Mouse (Mus musculus) neural tube, embryonic 13.5 days (tissue): Measurements from ENCODE around the gene B3galt4. TPM values are rescaled to one million over a fixed set of nuclear protein-coding genes. Genes with fewer than 3 reads are reported as not detected.
"Not testable (repeated sequence)": the region's sequence is repeated elsewhere in the genome, so short reads cannot be mapped to it uniquely, and the experiment has no call there.

Experiments
- ATAC-seq: fragments of 200-750 bp; cut with Nextera tagmentation; 2 replicates; pipeline ENCODE4 v1.8.0; 2017; ENCODE audit warnings: low read depth, mild to moderate bottlenecking, moderate TSS enrichment, moderate library complexity
- H3K27ac ChIP-seq: fragments of 300-500 bp; sonication (generic); replicated peaks from 2 replicates; pipeline ENCODE4 v1.5.1; 2015; ENCODE audit warnings: moderate library complexity, mild to moderate bottlenecking, inconsistent platforms
- H3K27me3 ChIP-seq: fragments of 300-500 bp; sonication (generic); 2 replicates; pipeline ENCODE4 v1.6.1; 2015; ENCODE audit warnings: mild to moderate bottlenecking, inconsistent platforms
- H3K36me3 ChIP-seq: fragments of 300-500 bp; sonication (generic); 2 replicates; pipeline ENCODE4 v1.6.1; 2015; ENCODE audit warnings: mild to moderate bottlenecking, inconsistent platforms
- H3K4me1 ChIP-seq: fragments of 300-500 bp; sonication (generic); replicated peaks from 2 replicates; pipeline ENCODE4 v1.6.1; 2015; ENCODE audit warnings: inconsistent platforms
- H3K4me2 ChIP-seq: fragments of 300-500 bp; sonication (generic); 2 replicates; pipeline ENCODE4 v1.6.1; 2015; ENCODE audit warnings: inconsistent platforms, mild to moderate bottlenecking, moderate library complexity
- H3K4me3 ChIP-seq: fragments of 300-500 bp; sonication (generic); 2 replicates; pipeline ENCODE4 v1.5.1; 2015; ENCODE audit warnings: mild to moderate bottlenecking, inconsistent platforms
- H3K9ac ChIP-seq: fragments of 300-500 bp; sonication (generic); 2 replicates; pipeline ENCODE4 v1.6.1; 2015; ENCODE audit warnings: moderate library complexity, mild to moderate bottlenecking, inconsistent platforms
- H3K9me3 ChIP-seq: fragments of 300-500 bp; sonication (generic); 2 replicates; pipeline ENCODE4 v1.6.1; 2016; ENCODE audit warnings: inconsistent platforms
- WGBS: fragments of 180-500 bp; shearing (Covaris S2); methylation state at CpG from one replicate; pipeline ENCODE4 v1.1.7; 2015; 5-methylcytosine and 5-hydroxymethylcytosine counted together
- polyA plus RNA-seq: library from polyadenylated mRNA; unstranded; fragments of >200 nt; fragmentation: Nextera tagmentation; extraction: Ambion mirVana; gene quantifications from 2 replicates; pipeline ENCODE4 v1.2.1, GENCODE M21; 2015

Gene B3galt4
- polyA plus RNA-seq, result 10.8 and 11.7 TPM in 2 replicates

DNA sequence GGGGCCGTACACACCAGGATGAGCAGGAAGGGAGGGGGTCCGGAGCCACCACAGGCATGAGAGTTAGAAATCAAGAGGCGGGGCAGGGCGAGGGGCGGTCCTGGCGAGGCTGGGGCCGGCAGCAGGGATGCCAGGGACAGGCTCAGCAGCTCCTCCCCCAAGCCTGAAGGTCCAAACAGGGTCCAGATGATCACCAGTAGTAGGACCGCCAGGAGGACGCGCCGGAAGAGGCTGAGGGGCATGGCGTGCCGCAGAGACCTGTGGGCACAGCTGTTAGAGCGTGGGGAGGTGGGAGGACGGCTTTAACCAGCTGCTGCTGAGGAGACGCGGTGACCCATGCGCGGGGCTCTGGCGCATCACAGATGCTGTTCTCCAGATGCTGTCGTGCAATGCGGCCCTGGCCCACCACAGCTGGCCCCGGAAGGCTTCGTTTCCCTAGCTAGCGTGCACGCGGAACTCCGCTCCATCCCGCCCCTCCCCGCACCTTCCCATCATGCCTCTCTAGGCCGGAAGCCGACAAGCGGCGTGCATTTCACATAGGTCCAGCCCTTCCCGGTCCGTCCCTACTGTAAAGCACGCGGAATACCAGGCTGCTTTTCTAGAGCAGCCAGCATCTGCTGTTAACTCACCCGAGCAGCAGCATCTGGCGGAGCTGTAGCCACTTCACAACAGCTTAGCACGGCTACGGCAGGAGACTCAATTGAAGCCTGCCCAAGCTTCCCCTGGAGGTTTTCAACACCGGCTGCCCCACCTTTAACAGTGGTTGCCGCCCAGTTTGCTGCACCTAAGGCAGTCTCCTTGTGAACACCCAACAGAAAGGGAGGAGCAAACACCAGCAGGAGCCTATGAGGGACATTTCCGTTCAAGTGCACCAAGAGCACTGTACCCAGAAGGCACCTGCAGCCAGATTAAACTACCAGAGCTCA, at the start of gene B3galt4:
B3galt4 (minus strand) TSS at position 468 of the 926 bp plus-strand sequence.
- Histone ChIP-seq H3K4me1 (peaks cover 69% of the 10 kb centered on the region), H3K27me3 (no peaks in the 10 kb centered on the region), H3K4me3 (peak within 1 kb of the TSS; percentile 54), H3K9me3 (no peaks in the 10 kb centered on the region), H3K36me3 (peaks cover 68% of the 10 kb centered on the region), H3K4me2 (peak within 1 kb of the TSS; percentile 93), H3K27ac (peak within 1 kb of the TSS; percentile 94), H3K9ac (peak within 1 kb of the TSS; percentile 76)
- peak; percentile 73 for ATAC-seq
- 1% methylated on average over 45 of the region's 45 CpGs for WGBS

DNA sequence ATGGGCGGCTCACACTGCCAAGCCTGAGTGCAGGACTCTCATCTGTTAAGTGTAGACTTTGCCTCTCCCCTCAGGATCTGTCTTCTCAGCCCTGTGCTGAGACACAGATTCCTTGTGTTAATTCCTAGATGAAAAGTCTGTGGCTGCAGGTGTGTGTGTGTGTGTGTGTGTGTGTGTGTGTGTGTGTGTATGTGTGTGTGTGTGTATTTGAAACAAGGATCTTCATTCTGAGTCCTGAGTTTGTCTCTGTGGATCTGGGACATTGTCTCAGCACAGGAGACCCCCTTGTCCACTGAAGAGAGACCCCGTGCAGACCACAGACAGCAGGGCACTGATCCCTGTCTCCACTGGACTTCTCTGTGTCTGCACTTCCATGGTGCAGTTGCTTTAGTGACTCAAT, 49.5 kb upstream of the B3galt4 start:
- peaks cover 45% of the 10 kb centered on the region for H3K27me3 ChIP-seq
- not testable (repeated sequence) for H3K4me3 ChIP-seq, ATAC-seq

DNA sequence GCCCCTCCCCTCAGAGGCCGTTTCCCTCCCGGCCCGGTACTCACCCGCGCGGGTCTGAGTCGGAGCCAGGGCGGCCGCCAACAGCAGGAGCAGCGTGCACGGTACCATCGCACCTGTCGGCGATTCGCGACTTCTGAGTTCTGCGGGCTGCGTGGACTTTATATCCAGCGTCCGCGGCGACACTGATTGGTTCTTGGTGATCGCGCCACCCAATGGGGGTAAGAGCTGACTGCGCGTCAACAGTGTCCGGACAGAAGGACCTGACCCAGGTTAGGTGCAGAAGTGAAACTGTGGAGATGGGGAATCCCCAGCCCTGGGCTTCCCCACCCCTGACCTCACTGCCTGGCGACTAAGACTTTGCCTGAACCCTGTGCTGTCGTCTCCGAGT, 48.9 kb upstream of the B3galt4 start, which contains the start of gene H2-K1:
H2-K1 (minus strand) TSS at position 198 of the 388 bp plus-strand sequence.
- no peak within 1 kb of the TSS for H3K27ac ChIP-seq
- peaks cover 45% of the 10 kb centered on the region for H3K27me3 ChIP-seq
- H3K4me1 ChIP-seq, result peaks cover 13% of the 10 kb centered on the region
- no peaks in the 10 kb centered on the region for H3K9me3 ChIP-seq
- H3K36me3 ChIP-seq, result no peaks in the 10 kb centered on the region
- H3K4me3 ChIP-seq, result peak within 1 kb of the TSS; percentile 51
- H3K4me2 ChIP-seq, result peak within 1 kb of the TSS; percentile 92
- peak; percentile 89 for ATAC-seq
- 2% methylated on average over 30 of the region's 30 CpGs for WGBS
- H3K9ac ChIP-seq, result peak within 1 kb of the TSS; percentile 69

More for the DNA sequence above, 49.5 kb upstream of the B3galt4 start:
- H3K9ac ChIP-seq, H3K36me3 ChIP-seq, H3K9me3 ChIP-seq, H3K27ac ChIP-seq, H3K4me2 ChIP-seq: not testable (repeated sequence)
- 64% methylated on average over 2 of the region's 2 CpGs for WGBS
- peaks cover 13% of the 10 kb centered on the region for H3K4me1 ChIP-seq

DNA sequence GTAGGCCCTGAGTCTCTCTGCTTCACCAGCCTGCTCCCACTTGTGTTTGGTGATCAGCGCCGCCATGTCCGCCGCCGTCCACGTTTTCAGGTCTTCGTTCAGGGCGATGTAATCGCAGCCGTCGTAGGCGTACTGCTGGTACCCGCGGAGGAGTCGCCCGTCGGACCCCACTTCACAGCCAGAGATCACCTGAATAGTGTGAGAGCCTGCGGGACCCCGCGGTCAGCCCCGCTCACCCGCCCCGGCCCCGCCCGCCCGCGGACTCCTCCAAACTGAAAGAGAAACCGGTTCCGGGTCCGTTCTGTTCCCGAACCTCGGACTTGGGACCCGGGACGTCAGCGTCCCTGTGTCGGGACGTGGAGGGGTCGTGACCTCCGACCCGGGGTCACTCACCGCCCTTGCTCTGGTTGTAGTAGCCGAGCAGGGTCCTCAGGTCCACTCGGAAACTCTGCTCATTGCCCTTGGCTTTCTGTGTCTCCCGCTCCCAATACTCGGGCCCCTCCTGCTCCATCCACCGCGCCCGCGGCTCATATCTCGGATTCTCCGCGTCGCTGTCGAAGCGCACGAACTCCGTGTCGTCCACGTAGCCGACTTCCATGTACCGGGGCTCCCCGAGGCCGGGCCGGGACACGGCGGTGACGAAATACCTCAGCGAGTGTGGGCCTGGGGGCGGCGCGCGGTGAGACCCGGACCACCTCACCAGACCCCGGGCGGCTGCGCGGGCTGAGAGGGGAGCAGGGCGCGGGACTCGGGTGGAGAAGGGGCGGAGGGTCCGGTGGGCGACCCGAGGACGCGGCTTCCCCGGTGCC, 48.3 kb upstream of the B3galt4 start:
- H3K4me2 ChIP-seq, result peak overlapping the region; percentile 92
- H3K27ac ChIP-seq, result no peak overlapping the region
- 2% methylated on average over 87 of the region's 87 CpGs for WGBS
- peak overlapping the region; percentile 51 for H3K4me3 ChIP-seq
- H3K36me3 ChIP-seq, result no peaks in the 10 kb centered on the region
- peak; percentile 65; the same call in 1 of the 2 replicates for ATAC-seq
- H3K4me1 ChIP-seq, result peaks cover 13% of the 10 kb centered on the region
- H3K9ac ChIP-seq, result peak overlapping the region; percentile 69
- no peaks in the 10 kb centered on the region for H3K9me3 ChIP-seq
- peaks cover 45% of the 10 kb centered on the region for H3K27me3 ChIP-seq

DNA sequence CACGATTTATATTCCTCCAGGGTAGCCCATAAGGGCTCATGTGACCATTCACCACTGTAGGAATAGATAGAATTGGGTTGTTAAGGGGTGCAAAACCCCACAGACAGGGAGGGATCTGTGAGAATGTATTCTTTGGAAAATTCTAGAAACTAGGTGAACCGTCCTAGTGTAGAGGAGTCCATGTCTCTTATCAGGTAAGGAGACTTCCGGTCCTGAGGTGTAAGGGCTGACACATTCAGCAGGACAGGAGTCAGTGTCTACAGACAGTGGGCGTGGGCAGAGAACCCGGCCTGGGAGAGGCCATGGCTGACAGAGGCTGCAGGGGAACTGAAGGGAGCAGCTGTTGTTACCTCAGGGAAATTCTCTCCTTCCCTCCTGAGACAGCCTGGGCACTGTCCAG, 47.4 kb upstream of the B3galt4 start:
- H3K4me3 ChIP-seq, H3K9ac ChIP-seq, H3K9me3 ChIP-seq, H3K4me2 ChIP-seq, H3K27ac ChIP-seq, ATAC-seq, H3K36me3 ChIP-seq: not testable (repeated sequence)
- WGBS, result 65% methylated on average over 5 of the region's 5 CpGs
- H3K27me3 ChIP-seq, result peaks cover 45% of the 10 kb centered on the region
- H3K4me1 ChIP-seq, result peaks cover 13% of the 10 kb centered on the region

DNA sequence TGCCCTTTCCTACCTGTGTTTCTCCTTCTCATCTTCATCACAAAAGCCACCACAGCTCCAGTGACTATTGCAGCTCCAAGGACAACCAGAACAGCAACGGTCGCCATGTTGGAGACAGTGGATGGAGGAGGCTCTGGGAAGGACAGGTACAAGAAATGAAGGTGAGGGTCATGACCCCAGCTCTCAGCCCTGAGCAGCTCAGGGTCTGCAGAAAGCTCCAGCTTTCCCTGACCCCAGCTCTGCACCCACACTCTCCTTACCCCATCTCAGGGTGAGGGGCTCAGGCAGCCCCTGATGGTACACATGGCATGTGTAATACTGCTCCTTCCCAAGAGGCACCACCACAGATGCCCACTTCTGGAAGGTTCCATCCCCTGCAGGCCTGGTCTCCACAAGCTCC, 45.7 kb upstream of the B3galt4 start:
- not testable (repeated sequence) for H3K27ac ChIP-seq, H3K4me3 ChIP-seq, H3K4me2 ChIP-seq, H3K9ac ChIP-seq, H3K9me3 ChIP-seq, ATAC-seq, H3K36me3 ChIP-seq
- Histone ChIP-seq H3K27me3 (peaks cover 41% of the 10 kb centered on the region), H3K4me1 (peaks cover 13% of the 10 kb centered on the region)
- WGBS, result 95% methylated on average over 2 of the region's 2 CpGs

DNA sequence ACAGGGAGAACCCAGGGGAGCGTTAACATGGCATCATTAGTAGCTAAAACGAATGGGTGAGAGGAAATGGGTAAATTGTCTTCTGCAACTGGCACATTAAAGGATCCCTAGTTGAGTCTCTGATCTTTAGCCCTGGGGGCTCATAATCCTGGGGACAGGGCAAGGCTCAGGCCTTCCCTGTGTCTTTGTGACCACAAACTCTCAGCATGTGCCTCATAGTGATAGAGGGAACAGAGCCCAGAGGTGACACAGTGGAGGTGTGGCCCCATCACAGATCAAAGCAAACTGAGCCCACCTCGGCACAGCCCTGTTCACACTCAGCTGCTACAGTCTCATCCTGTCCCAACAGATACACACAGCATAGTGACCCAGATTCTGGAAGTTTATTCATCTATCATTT, 44.4 kb upstream of the B3galt4 start:
- H3K27me3 ChIP-seq, result peaks cover 27% of the 10 kb centered on the region
- WGBS, result 69% methylated on average over 3 of the region's 3 CpGs
- H3K9ac ChIP-seq, result no peak overlapping the region
- no peak for ATAC-seq
- H3K36me3 ChIP-seq, result no peaks in the 10 kb centered on the region
- peaks cover 13% of the 10 kb centered on the region for H3K4me1 ChIP-seq
- H3K4me2 ChIP-seq, result no peak overlapping the region
- no peaks in the 10 kb centered on the region for H3K9me3 ChIP-seq
- H3K27ac ChIP-seq, result no peak overlapping the region
- no peak overlapping the region for H3K4me3 ChIP-seq

DNA sequence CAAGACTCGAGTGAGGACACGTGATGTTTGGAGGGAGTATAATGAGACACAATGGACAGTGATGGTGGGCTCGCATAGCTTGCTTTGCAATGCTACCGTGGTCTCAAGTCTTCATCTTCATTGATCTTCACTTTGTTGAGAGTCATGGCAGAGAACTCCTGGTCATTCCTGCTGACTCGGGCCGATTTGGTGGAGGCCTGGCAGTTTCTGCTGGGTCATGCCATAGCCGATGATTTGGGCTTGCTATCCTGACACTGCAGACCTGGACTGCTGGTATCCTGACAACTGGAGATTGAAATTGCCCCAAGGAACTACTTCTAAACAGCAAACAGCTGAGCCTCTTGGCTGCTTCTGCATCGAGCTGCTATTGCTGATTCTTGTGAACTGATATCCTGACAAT, 43.7 kb upstream of the B3galt4 start:
- 90% methylated on average over 8 of the region's 8 CpGs for WGBS
- ATAC-seq, result no peak

DNA sequence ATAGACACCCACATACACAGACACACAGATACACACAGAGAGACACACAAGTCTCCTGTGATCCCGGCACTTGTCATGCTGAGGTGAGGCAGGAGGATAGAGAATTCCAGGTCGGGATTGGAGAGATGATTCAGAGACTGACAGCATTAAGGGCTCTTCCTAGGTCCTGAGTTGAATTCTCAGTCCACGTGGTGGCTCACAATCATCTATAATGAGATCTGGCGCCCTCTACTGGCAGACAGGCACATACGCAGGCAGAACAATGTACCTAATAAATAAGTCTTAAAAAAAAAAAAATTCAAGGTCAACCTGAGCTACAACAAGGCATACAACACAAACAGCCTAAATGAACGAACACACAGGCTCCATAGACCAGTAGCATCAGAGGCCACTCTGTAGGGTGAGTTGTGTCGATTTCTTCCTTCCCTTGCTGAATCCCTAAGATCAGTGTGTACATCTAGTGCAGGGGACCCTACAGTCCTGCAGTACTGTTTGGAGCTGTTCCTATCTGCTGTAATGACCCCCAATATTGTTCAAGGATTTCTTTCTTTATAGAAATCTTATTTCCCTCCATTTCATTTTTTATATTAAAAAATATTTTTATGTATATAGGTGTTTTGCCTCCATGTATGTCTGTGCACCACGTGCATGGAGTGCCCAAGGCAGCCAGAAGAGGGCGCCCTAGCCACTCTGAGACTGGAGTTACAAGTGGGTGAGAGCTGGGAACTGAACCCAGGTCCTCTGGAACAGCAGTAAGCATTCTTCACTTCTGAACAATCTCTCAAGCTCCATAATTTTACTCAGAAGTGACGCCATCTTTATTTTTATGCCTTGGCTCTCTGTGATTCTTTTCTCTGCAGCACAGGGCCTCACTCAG, 40.7 kb upstream of the B3galt4 start:
- ATAC-seq, result peak; percentile 50; the same call in 1 of the 2 replicates
- Histone ChIP-seq H3K27me3 (0 out of 2 replicates have a peak, but pooled peaks cover 3% of the 10 kb centered on the region), H3K36me3 (no peaks in the 10 kb centered on the region), H3K9ac (no peak overlapping the region), H3K9me3 (no peaks in the 10 kb centered on the region), H3K4me2 (no peak overlapping the region), H3K27ac (no peak overlapping the region), H3K4me3 (no peak overlapping the region), H3K4me1 (no peaks in the 10 kb centered on the region)
- WGBS, result 31% methylated on average over 10 of the region's 10 CpGs

More for the DNA sequence above, 43.7 kb upstream of the B3galt4 start:
- Histone ChIP-seq H3K27me3 (peaks cover 20% of the 10 kb centered on the region), H3K4me3 (no peak overlapping the region), H3K4me2 (no peak overlapping the region), H3K4me1 (peaks cover 7% of the 10 kb centered on the region), H3K36me3 (no peaks in the 10 kb centered on the region), H3K27ac (no peak overlapping the region), H3K9me3 (no peaks in the 10 kb centered on the region), H3K9ac (no peak overlapping the region)

DNA sequence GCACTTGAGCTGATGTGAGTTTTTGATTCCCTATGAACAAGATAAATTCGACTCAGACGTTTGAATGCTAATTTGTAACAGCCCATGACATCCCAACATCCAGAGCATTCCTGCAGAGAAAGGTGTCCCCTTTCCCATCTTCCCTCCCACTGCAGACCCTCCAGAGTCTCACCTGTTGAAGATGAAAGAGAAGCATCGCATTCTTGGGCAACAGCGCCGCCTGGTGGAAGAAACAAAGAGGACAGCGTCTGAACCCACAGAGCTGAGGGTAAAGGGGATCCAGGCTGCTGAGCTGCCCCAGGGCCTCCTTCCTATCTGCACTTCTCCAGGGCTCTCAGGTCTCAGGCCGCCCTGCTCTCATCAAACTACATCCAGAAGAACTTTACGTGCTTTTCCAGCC, 30.8 kb upstream of the B3galt4 start:
- Histone ChIP-seq H3K4me3 (peak overlapping the region; percentile 47), H3K27ac (peak overlapping the region; percentile 92), H3K4me2 (peak overlapping the region; percentile 55), H3K4me1 (peaks cover 26% of the 10 kb centered on the region), H3K27me3 (peaks cover 35% of the 10 kb centered on the region)
- not testable (repeated sequence) for ATAC-seq, H3K9ac ChIP-seq, H3K9me3 ChIP-seq, H3K36me3 ChIP-seq
- WGBS, result 12% methylated on average over 8 of the region's 8 CpGs

DNA sequence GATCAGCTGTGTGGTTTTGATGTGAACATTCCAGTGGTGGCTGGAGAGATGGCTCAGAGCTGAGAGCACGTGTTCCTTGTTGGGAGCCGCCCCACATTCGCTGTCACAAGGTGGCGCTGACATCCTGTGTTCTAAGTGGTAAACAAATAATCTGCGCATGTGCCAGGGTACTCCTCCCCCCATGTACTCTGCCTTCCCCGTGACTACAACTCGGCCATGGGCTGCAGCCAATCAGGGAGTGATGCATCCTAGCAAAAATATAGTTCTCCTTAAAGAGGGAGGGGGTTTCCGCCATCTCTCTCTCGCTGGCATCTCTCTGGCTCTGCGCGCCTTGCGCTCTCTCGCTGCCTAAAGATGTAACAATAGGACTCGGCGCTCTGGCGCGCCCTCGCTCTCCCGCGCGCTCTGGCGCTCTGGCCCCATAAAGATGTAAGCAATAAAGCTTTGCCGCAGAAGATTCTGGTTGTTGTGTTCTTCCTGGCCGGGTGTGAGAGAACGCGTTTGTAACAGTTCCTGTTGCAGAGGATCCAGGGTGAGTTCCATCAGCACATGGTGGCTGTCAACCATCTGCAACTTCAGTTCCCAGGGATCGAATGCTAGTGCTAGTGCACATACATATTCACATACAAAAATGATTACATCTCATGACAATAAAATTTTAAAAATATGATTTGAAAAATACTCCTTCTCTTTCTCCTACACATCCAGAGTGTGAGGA, 30.1 kb upstream of the B3galt4 start:
- H3K27me3 ChIP-seq, result peaks cover 43% of the 10 kb centered on the region
- WGBS, result under 1% methylated on average over 27 of the region's 27 CpGs
- H3K9me3 ChIP-seq, result not testable (repeated sequence)

More for the DNA sequence above, 30.1 kb upstream of the B3galt4 start:
- Histone ChIP-seq H3K4me3 (peak overlapping the region; percentile 47), H3K4me2 (peak overlapping the region; percentile 55), H3K4me1 (peaks cover 26% of the 10 kb centered on the region), H3K27ac (peak overlapping the region; percentile 92), H3K9ac (peak overlapping the region; percentile 77)
- not testable (repeated sequence) for H3K36me3 ChIP-seq
- peak; percentile 94 for ATAC-seq
